ENCODE assay signal across 12 mouse cellular contexts in the genomic region with DNA sequence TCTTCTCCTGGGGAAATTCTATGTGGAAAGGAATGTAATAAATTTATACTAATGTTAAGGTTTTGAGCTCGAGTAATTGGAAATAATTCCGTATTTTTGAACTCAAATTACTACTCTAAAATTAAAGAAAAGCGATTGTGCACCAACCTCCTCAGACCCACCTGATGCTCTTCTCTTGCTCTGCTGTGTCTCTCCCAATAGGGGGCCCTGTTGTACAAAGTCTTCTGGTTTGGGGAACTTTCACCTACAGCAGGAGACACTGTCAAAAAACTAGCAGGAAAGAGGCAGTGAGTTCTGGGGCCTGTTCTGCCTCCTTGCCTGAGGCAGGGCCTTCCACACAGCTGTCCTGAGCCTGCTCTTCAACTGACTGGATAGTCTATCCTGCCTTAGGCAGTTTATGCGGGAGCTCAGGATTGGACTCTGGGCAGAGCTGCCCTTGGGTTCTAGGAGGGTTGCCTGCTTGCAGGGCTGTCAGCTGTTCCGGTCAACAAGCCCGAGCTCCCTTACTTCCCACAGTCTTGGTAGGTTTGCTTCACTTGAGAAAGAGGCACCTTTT.
A peak's percentile ranks its signal among the peaks of the same experiment; 100 is the strongest.
DNase-seq lines count a peak whose midpoint lies in the region; ATAC-seq and TF ChIP-seq lines count a peak whose summit lies in the region.
"Had no signal": no experiment of that assay in that cellular context is flagged by ENCODE, and none has a peak within 500 bp of the region (broad histone marks: within the 10 kb centered on the region; RNA-seq: fewer than 3 reads in every experiment).

No protein-coding gene starts in this region.

- no peak overlapping the region for H3K4me2 ChIP-seq in heart, postnatal 0 days (ENCODE audit: low read depth, low read length)
- H3K4me2 ChIP-seq in lung, embryonic 14.5 days = no peak overlapping the region
- H3K4me2 ChIP-seq in midbrain, embryonic 12.5 days (replicated peaks) = no peak overlapping the region
- H3K4me2 ChIP-seq in heart, embryonic 12.5 days = no peak overlapping the region

- ATAC-seq in heart, postnatal 0 days (ENCODE audit: insufficient read depth, low read depth) = no peak
- no peak for ATAC-seq in lung, embryonic 14.5 days (ENCODE audit: insufficient read depth)
- ATAC-seq in midbrain, embryonic 12.5 days (ENCODE audit: low FRiP score, low read depth) = peak; percentile 48; the same call in 1 of the 2 replicates
- ATAC-seq in heart, embryonic 12.5 days (ENCODE audit: insufficient number of reproducible peaks, low FRiP score) = no peak

- 70% methylated on average over 6 of the region's 6 CpGs for WGBS in heart, postnatal 0 days
- 78% methylated on average over 6 of the region's 6 CpGs for WGBS in lung, embryonic 14.5 days
- 78% methylated on average over 6 of the region's 6 CpGs for WGBS in midbrain, embryonic 12.5 days
- WGBS in heart, embryonic 12.5 days = 72% methylated on average over 6 of the region's 6 CpGs

- intact Hi-C loops in heart, postnatal 14 days (cut with DNase I) = no loop called here
- intact Hi-C loops in gastrocnemius, adult 2 months (cut with DNase I) = no loop called here

- peak; percentile 40 for TF ChIP-seq CTCF in heart, postnatal 0 days (IDR thresholded peaks at IDR 0.05; ENCODE audit: low read depth)
- no peak for TF ChIP-seq CTCF in lung, embryonic 14.5 days (IDR thresholded peaks at IDR 0.05; ENCODE audit: low read depth)
- TF ChIP-seq CTCF in gastrocnemius, adult 2 months (IDR thresholded peaks at IDR 0.05) = no peak; the same call in 1 of the 2 replicates

- no peak overlapping the region for H3K9ac ChIP-seq in heart, postnatal 0 days (replicated peaks; ENCODE audit: low read depth, low read length)
- H3K9ac ChIP-seq in lung, embryonic 14.5 days = no peak overlapping the region
- H3K9ac ChIP-seq in midbrain, embryonic 12.5 days (replicated peaks) = no peak overlapping the region
- no peak overlapping the region for H3K9ac ChIP-seq in heart, embryonic 12.5 days

- H3K4me1 ChIP-seq in heart, postnatal 0 days (ENCODE audit: control insufficient read depth, insufficient read depth) = no peaks in the 10 kb centered on the region
- H3K4me1 ChIP-seq in lung, embryonic 14.5 days (ENCODE audit: insufficient read depth) = no peaks in the 10 kb centered on the region
- peaks cover 15% of the 10 kb centered on the region for H3K4me1 ChIP-seq in midbrain, embryonic 12.5 days
- peaks cover 8% of the 10 kb centered on the region; the same call in 1 of the 2 replicates for H3K4me1 ChIP-seq in heart, embryonic 12.5 days (replicated peaks)

- no peaks in the 10 kb centered on the region for H3K36me3 ChIP-seq in heart, postnatal 0 days (replicated peaks; ENCODE audit: control insufficient read depth, insufficient read depth, low read length)
- H3K36me3 ChIP-seq in lung, embryonic 14.5 days (ENCODE audit: insufficient read depth) = no peaks in the 10 kb centered on the region
- H3K36me3 ChIP-seq in midbrain, embryonic 12.5 days = no peaks in the 10 kb centered on the region
- no peaks in the 10 kb centered on the region for H3K36me3 ChIP-seq in heart, embryonic 12.5 days

- H3K9me3 ChIP-seq in heart, postnatal 0 days (replicated peaks; ENCODE audit: control insufficient read depth, low read length) = no peaks in the 10 kb centered on the region
- no peaks in the 10 kb centered on the region for H3K9me3 ChIP-seq in lung, embryonic 14.5 days (ENCODE audit: low read depth, low read length)
- no peaks in the 10 kb centered on the region for H3K9me3 ChIP-seq in midbrain, embryonic 12.5 days
- no peaks in the 10 kb centered on the region for H3K9me3 ChIP-seq in heart, embryonic 12.5 days (replicated peaks)

- DNase-seq in heart, postnatal 0 days (ENCODE audit: low spot score) = peak; percentile 13
- no peak for DNase-seq in heart, postnatal 14 days
- DNase-seq in lung, embryonic 14.5 days = peak; percentile 31
- no peak for DNase-seq in lung, postnatal 36 days
- no peak for DNase-seq in gastrocnemius, adult 2 months
- no peak for DNase-seq in lung, postnatal 14 days
- DNase-seq: cerebellum, adult 11-12 months; gastrocnemius, postnatal 25 days; lung, adult 18-20 months; right cerebral cortex, postnatal 25 days had no signal

- H3K4me3 ChIP-seq in heart, postnatal 0 days (ENCODE audit: low read depth, low read length) = no peak overlapping the region
- no peak overlapping the region for H3K4me3 ChIP-seq in lung, embryonic 14.5 days (ENCODE audit: low read depth, low read length)
- H3K4me3 ChIP-seq in midbrain, embryonic 12.5 days = no peak overlapping the region
- no peak overlapping the region for H3K4me3 ChIP-seq in gastrocnemius, adult 2 months
- H3K4me3 ChIP-seq in heart, embryonic 12.5 days = no peak overlapping the region

- no peaks in the 10 kb centered on the region for H3K27me3 ChIP-seq in heart, postnatal 0 days (ENCODE audit: control insufficient read depth, insufficient read depth, low read length)
- H3K27me3 ChIP-seq in lung, embryonic 14.5 days (ENCODE audit: insufficient read depth, low read length) = no peaks in the 10 kb centered on the region
- no peaks in the 10 kb centered on the region for H3K27me3 ChIP-seq in midbrain, embryonic 12.5 days
- no peaks in the 10 kb centered on the region for H3K27me3 ChIP-seq in heart, embryonic 12.5 days (replicated peaks)

- no peak overlapping the region for H3K27ac ChIP-seq in heart, postnatal 0 days (ENCODE audit: low read depth)
- no peak overlapping the region for H3K27ac ChIP-seq in lung, embryonic 14.5 days (ENCODE audit: low read depth)
- H3K27ac ChIP-seq in midbrain, embryonic 12.5 days (replicated peaks) = no peak overlapping the region
- H3K27ac ChIP-seq in gastrocnemius, adult 2 months = no peak overlapping the region
- H3K27ac ChIP-seq in heart, embryonic 12.5 days (ENCODE audit: poor library complexity, severe bottlenecking) = no peak overlapping the region

- TF ChIP-seq EP300 in heart, postnatal 0 days (IDR thresholded peaks at IDR 0.05; ENCODE audit: low read depth) = no peak

Comparison
In these comparisons a context has a peak if more than half of its experiments do, and no peak if none do; other contexts are left out.
1. DNase-seq: peak in heart, postnatal 0 days (single experiment) and lung, embryonic 14.5 days (single experiment); none in heart, postnatal 14 days (0 of 2), lung, postnatal 36 days (single experiment), gastrocnemius, adult 2 months (single experiment) and lung, postnatal 14 days (single experiment).